Mouse (Mus musculus) ES-E14 (cell line): ENCODE results near the gene Arnt2.

Source experiments
- CHD2 ChIP-seq: IDR thresholded peaks from 2 replicates; pipeline ENCODE4 v1.6.1; 2014; ENCODE audit warnings: mild to moderate bottlenecking, low read depth, low read length, inconsistent platforms
- HCFC1 ChIP-seq: IDR thresholded peaks from 2 replicates; pipeline ENCODE4 v1.6.1; 2012; ENCODE audit warnings: low read length, inconsistent platforms, borderline replicate concordance; ENCODE audit not compliant: insufficient read depth
- MAFK ChIP-seq: IDR thresholded peaks from 2 replicates; pipeline ENCODE4 v1.6.1; 2014; ENCODE audit warnings: mild to moderate bottlenecking, low read depth, low read length, inconsistent platforms; ENCODE audit not compliant: insufficient read depth
- ZC3H11A ChIP-seq: IDR thresholded peaks from 2 replicates; pipeline ENCODE4 v1.6.1; 2012; ENCODE audit warnings: low read depth, mild to moderate bottlenecking, inconsistent platforms, low read length, borderline replicate concordance
- ZNF384 ChIP-seq: IDR thresholded peaks from 2 replicates; pipeline ENCODE4 v1.6.1; 2012; ENCODE audit warnings: low read depth, low read length, inconsistent platforms

DNA sequence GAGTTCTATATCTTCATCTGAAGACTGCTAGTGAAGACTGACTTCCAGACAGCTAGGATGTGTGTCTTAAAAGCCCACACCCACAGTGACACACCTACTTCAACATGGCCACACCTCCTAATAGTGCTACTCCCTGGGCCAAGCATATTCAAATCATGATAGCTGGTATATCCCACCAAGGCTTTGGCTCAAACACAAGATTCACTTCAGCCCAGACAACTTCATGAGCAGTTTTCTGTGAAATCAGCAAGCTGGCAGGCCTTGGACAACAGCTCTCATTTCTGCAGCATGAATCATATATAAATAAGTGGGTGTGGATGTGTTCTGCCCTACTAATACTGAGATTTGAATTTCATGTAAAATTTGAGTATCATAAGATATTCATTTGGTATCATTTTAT, 29.2 kb downstream of the Arnt2 start:
- TF ChIP-seq CHD2 (no peak), MAFK (no peak), HCFC1 (no peak), ZNF384 (no peak), ZC3H11A (no peak)
